Mouse (Mus musculus) stomach, postnatal 0 days (tissue): ENCODE data around the gene Ppp4c.

Source experiments
- CTCF ChIP-seq: IDR thresholded peaks from 2 replicates; pipeline ENCODE4 v1.5.1; 2016; ENCODE audit warnings: antibody characterized with exemption, low read depth, mild to moderate bottlenecking, moderate library complexity
- EP300 ChIP-seq: optimal IDR thresholded peaks from 2 replicates; pipeline ENCODE3; 2016; ENCODE audit warnings: antibody characterized with exemption

- no peak for TF ChIP-seq CTCF
- no peak for TF ChIP-seq EP300
Observed at GRCm38 (mm10) chr7:126815726-126816222, 23.5 kb upstream of the Ppp4c start.
